ENCODE assay signal across 22 mouse cellular contexts in the genomic region with DNA sequence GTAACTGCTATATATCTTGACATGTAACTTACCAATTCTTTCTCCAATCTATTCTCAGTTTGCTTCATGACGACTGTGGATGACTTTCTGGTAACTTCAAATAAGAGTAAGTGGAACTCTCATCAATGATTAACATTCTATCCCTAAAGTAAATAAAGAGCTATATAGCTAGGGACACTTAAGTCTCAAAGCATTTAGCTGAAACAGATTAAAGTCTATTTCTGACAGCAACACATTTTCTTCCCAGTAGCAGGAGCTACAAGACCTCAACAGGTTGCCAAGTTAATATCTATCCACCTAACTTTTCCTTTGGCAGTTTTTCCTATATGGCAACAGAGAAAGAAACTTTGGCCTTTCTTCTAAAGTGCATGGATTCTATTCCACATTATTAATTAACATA.
"Had no signal": no experiment of that assay in that cellular context is flagged by ENCODE, and none has a peak within 500 bp of the region (broad histone marks: within the 10 kb centered on the region; RNA-seq: fewer than 3 reads in every experiment).

No protein-coding gene starts in this region.

- ATAC-seq: forebrain, embryonic 16.5 days; hindbrain, embryonic 16.5 days; inflammation-experienced regulatory T-cells, adult 6 months; liver, embryonic 12.5 days had no signal

- DNase-seq: gastrocnemius, adult 2 months; gastrocnemius, postnatal 10 days; gastrocnemius, postnatal 25 days; heart, adult 18-20 months; heart, postnatal 14 days; heart, postnatal 36 days; kidney, adult 8-10 months; kidney, postnatal 14 days; kidney, postnatal 4 days; layer of hippocampus, postnatal 36 days; left cerebral cortex, postnatal 4 days had no signal

- H3K9ac ChIP-seq: heart, embryonic 12.5 days; hindbrain, embryonic 14.5 days; limb, embryonic 13.5 days; limb, embryonic 15.5 days; liver, embryonic 12.5 days; liver, embryonic 14.5 days had no signal

- H3K9me3 ChIP-seq: heart, embryonic 10.5 days; heart, embryonic 12.5 days; limb, embryonic 13.5 days; limb, embryonic 15.5 days; liver, embryonic 12.5 days had no signal

- H3K27me3 ChIP-seq: heart, embryonic 12.5 days; limb, embryonic 13.5 days; limb, embryonic 15.5 days; liver, embryonic 12.5 days had no signal

- H3K4me1 ChIP-seq: heart, embryonic 10.5 days; heart, embryonic 12.5 days; limb, embryonic 13.5 days; limb, embryonic 15.5 days; liver, embryonic 12.5 days had no signal

- H3K4me2 ChIP-seq: heart, embryonic 12.5 days; hindbrain, embryonic 14.5 days; limb, embryonic 13.5 days; limb, embryonic 15.5 days; liver, embryonic 12.5 days had no signal

- H3K27ac ChIP-seq: gastrocnemius, adult 2 months; heart, embryonic 10.5 days; hindbrain, embryonic 14.5 days; layer of hippocampus, adult 2 months; limb, embryonic 13.5 days; limb, embryonic 15.5 days; liver, embryonic 12.5 days; liver, embryonic 14.5 days had no signal

- H3K4me3 ChIP-seq: gastrocnemius, adult 2 months; heart, embryonic 10.5 days; heart, embryonic 12.5 days; layer of hippocampus, adult 2 months; limb, embryonic 13.5 days; limb, embryonic 15.5 days; liver, embryonic 12.5 days had no signal

- H3K36me3 ChIP-seq: heart, embryonic 10.5 days; heart, embryonic 12.5 days; limb, embryonic 13.5 days; limb, embryonic 15.5 days; liver, embryonic 12.5 days had no signal
